Mouse (Mus musculus) ZHBTc4 (cell line): Measurements from ENCODE around the gene Mb21d2.

Source experiments
- DNase-seq: peaks from one replicate; pipeline ENCODE4 v3.0.0-alpha.2; 2011; ENCODE audit warnings: low read depth, low spot score

Gene Mb21d2

DNA sequence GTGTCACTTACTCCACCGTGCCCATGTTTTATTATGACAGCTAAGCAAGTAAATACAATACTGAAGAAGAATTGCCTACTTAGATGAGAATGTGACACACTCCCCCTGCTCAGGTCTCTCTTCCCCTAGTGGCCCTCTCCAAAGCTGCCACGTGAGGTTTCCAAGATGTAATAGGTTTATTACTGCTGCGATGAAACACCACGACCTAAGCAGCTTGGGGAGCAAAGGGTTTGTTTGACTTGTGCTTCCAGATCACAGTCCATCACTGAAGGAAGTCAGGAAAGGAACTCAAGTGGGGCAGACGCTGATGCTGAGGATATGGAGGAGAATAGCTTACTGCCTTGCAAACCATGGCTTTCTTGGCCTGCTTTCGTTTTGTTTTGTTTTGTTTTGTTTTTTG lies 65.9 kb downstream of the Mb21d2 start:
- no peak for DNase-seq

DNA sequence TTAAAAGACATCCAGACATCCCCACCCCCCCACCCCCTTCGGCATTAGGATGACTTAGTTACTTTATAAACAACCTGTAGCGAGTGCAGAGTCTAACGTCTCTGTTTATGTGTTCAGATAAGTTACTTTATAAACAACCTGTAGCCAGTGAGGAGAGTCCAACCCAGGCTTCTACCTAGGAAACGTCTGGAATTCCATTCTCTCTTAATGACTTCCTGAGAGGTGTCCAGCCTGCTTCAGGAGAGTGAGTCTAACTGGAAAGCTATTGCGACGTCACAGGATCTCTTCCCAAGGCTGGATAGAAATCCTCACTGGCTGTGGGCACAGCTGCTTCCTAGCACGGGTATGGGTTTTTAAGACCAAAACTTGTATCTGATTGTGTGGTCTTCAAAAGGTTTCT lies 67.4 kb downstream of the Mb21d2 start:
- no peak for DNase-seq

DNA sequence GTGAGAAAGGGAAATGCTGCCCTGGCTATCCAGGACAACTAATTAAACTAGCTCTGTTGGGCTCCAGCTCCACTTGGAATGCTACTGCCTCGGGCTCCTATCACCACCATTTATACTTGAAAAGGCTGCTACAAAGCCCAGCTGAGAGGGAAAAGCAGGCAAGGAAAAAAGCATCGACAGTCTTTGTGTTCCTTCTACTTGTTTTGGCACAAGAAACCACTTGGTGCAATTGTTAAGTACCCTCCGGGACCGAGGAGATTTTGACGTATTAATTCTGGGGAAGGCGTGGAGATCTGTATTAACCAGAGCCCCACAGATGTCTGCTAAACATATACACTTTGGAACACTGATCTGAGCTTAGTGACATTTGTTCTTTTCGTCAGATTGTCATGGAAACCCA lies 69.8 kb downstream of the Mb21d2 start:
- DNase-seq = peak; percentile 64

DNA sequence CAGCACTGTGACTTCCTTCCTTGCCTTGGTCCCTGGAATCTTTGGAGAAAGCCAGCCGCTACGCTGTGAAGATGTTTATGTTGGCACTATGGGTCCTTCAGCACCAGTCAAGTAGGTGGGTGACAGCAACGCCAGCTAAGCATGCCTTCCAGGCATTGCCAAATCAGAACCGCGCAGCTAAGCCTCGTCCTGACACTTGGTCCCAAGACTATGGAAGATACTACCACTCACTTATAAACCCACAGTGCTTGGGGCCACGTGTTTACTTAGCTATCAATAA lies 70.5 kb downstream of the Mb21d2 start:
- no peak for DNase-seq

DNA sequence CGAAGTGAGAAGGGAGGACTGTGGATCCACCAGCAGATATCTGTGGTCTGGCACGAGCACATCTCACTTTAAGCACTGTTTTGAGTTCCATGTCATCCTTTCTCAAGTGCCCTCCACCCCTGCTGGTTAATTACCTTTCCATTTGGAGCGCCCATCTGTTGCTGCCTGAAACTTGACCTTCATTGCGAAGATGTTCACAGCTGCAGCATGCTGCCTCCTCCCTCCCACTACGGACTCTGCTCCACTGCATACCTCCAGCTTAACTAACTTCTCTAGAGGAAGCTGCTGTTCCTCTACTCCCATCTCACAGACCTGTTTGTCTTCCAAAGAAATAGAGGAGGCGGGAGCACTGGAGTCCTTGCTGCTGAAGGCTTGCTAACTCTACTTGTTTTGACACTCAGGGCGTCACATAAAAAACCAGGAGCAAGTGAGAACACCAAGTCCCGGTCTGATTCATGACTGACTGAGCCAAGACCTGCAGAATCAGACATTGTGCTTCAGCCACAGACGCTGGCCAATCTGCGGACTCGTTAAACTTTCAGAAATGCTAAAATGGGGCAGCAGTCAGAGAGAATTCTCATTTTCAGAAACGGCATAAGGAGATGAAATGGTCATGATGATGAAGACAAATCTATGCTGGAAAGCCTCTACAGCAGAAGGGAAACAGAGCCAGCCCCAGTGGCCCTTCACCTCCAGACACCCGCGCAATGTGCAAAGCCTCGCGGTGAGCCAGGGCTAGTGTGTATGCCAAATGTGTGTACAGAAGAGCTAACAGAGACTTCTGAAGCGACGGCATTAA lies 71.1 kb downstream of the Mb21d2 start:
- no peak for DNase-seq

- no peak for DNase-seq
Measured at GRCm38 (mm10) chr16:28851409-28851821, 78.1 kb downstream of the Mb21d2 start.

DNA sequence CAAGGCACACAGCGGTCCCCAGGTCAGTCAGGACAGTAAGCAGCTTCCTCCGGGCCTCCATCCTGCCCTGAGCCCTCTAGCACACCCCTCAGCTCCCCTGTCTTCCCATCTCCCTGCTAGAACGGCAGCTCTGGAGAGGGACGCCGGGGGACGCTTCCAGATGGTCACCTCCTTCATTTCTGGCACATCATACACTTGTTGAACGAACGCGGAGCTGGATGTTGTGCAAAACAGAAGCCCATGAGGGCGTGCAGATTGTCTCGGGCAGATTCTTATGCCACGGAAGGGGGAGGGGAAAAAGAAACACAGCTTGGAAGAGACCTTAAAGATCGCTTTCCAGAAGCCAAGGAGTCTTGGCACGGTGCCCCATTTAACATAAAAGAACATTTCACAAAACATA lies 78.6 kb downstream of the Mb21d2 start:
- no peak for DNase-seq

- DNase-seq = no peak
Measured at GRCm38 (mm10) chr16:28846123-28846522, 83.3 kb downstream of the Mb21d2 start.

DNA sequence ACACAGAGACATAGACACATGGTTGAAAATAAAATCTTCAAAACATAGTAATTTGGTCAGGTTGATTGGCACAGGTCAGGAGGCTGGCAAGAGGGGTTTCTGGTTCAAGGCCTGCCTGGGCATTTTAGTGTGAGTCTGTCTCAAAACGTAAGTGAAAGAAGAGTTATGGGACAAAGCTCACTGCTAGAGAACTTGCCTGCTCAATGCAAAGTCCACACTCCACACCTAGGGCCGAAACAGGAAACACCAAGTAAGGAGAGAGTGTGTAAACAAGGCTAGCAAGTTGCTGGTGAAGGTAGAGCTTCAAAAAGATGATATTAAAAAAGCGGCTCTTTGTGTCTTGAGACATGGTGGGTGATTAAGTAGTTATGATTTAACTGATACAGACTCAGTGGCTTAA lies 84.1 kb downstream of the Mb21d2 start:
- no peak for DNase-seq

DNA sequence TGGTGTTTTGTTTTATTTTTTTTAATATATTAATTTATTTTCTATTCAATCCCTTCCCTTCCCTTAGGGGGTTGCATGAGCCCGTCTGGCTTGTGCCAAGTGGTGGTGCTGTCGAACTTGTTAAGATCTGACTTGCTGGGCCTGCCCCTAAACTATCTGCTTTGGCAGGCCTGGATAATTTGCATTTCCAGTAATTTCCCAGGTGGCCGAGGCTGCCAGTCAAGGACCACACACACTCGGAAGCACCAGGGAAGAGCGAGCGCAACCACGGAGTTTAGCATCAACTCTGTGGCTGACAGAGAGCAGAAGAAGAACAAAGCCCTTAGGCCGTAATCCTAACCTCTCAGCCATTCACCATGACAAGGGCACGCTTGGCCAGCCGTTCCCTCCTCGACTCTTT lies 88.4 kb downstream of the Mb21d2 start:
- DNase-seq = peak; percentile 81

DNA sequence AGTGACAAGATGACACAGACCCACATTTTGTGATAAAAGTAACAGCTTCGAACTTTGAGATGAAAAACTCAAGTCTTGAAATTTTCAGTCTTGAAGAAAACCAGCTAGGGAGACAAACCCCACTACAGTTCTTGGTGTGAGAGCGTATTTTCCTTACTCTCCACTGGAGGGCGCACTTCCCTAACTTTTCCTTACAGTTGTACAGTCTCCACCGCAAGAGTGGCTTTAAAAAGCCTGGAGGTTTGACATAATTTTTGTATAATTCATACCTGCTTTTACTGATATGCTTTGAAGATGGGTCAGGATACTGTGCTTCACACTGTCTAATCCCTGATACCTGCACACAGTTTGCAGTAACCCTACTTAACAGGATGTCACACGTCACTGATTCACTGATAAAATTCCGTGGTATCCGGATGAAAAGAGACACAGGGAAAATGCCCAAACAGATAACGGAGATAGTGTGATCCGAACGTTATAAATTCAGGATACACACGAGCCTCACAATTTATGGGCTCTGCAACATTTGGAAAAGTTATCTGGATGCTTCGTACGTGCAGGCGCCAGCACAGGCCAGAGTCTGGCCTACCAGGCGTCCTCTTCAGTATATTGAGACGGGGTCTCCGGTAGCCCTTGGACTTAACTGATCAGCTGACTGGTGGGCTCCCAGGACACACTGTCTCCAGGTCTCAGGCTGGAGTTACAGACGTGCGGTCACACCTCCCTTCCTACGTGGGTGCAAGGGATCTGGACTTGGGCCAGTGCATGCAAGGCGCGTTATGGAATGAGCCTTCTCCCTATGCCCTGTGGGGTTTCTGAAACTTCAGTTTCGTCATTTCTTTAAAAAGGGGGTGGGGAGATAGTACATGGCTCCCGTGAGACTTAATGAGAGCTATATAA lies 89.1 kb downstream of the Mb21d2 start:
- peak; percentile 79 for DNase-seq

DNA sequence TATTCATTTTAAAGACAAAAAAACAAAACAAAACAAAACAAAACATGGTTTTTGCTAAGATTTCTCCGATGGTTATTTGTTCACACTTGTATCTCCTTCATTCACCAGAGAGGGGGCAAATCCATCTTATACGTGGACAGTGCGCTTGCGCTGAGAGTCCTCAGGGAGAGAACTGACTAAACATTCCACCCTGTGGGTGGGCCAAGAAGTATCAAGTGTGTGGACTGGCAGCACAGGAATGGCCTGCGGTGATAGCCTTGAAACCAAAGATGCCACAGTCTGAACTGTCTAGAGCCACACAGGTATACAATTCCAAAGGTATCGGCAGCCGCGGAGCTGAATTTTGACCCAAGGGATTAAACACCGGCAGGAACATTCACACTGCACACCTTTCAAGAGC lies 89.9 kb downstream of the Mb21d2 start:
- no peak for DNase-seq

DNA sequence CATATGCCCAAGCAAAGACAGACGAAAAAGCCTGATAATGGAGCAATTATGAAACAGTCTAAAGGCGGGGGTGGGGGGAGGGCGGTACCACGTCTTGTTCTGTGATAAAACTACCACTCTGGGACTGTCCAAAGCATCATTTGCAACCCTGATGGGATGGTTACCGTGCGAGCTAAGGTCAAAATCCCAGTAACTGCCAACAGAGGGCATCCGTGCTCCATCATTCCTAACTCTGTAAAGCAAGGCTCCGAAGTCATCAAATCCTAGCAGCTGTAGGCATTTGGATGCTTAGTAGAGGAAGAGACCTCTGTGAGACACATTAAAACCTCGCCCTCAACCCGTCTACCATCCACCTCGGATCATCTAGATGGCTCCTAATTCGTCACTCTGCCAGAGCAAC lies 91.5 kb downstream of the Mb21d2 start:
- DNase-seq = peak; percentile 70

DNA sequence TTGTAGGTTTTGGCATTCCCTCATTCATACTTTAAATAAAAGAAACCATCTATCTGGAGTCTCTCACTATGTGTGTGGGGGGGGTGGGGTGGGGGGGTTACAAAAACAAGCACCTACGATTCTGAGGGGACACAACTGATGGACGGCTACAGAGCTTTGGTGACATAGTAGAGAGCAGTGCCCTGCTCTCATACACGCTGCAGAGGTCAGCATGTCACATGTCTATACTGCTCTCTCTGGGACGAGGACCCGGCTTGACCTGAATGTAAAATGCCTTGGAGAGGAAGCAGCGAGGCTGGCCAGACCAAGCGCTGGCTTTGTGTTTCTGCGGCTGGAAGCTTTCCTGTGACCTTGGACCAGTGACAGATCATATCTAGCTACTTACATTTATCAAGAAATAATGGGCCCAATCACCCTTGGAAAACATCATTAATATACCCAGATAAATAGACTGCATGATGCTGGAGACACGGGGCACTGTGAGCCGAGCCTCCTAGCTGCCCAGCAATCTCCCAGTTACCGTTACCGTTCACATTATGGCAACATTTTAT lies 97.3 kb downstream of the Mb21d2 start:
- DNase-seq = no peak

DNA sequence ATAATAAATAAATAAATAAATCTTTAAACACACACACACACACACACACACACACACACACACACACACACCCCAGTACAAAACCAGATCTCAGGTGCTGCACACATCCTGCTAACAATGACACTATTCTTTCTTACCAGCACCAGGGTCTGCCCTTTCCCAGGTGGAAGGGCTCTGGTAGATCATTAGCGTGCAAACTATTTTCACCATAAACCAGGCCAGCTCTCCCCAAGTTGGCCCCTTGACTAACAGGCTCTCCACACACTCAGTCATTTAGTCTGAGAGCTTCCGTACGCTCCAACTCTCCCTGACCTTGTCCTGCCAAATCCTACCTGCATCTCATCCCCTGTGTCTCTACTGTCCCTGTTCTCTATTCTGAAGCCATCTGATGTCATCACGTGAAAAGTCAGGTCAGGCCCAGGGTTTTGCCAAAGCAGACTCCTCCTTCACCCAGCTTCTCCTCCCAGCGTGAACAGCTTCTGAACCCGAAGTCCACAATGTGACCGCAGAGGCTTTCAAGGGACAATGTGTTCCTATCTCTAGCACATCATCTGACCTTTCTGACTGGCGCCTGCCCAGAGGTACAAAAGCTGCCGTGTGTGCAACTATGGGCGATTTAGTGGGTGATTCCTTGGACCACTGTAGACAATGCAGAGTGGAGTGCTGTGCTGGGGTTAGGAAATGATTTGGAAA lies 100.1 kb downstream of the Mb21d2 start:
- DNase-seq = no peak

GRCm38 (mm10) chr16:28824781-28825180 lies 104.7 kb downstream of the Mb21d2 start:
- no peak for DNase-seq

DNA sequence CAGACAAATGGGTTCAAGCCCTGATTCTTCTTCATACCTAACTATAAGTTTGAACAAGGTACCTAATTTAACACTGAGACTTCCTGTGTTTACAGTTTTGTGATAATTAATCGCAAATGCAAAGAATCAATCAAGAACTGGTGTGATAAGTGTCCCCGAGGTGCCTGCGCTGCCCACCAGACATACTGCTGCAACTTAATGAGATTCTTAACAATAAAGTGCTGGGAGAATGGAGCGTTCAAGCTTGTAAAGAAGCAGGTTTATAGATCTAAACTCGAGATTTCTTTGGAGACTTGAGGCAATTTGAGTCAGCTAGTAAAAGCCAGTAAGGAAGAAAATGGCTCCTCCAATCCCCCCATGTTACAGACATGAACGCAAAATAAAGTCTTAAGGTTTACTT lies 107.7 kb downstream of the Mb21d2 start:
- no peak for DNase-seq

DNA sequence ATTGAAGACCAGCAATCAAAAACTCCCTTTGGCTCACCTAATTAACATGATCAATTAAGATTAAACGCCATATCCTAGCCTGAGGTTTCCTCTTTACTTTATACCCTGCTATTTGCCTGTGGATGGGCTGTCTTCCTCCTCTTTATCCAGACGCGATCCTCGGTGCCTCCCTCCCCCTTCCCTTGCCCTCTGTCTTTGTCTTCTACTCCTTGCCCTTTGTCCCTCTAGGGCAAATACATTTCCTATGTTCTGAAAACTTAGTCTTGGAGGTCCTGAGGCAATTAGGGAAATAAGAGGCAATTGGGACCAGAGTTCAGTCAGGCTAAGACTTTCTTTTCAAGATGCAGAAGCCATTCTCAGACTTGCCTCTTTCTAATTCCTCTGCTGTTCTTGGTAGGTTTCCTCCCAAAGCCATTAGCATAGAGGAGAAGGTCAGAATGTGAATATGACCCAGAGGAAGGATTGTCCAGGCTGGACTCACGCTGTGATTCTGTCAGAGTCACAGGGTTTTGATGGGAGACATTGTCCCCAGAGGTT lies 110.7 kb downstream of the Mb21d2 start:
- peak; percentile 79 for DNase-seq

DNA sequence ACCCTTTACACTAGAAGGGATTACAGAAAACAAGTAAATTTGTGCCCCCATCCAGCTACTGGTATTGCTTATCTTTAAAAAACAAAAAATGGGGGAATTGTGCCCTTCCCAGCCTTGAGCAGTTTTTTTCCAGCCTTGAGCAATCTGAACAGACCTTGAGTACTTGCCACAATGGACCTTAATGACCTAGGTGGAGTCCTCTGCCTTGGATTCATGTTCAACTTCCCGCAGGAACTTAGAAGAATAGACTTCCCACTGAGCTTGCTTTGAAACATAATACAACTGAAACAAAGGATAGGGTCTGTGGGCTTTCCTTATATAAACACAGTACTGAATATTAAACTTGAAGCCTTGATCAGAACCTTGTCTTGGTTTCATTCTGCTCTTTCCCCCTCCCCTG lies 116.2 kb downstream of the Mb21d2 start:
- peak; percentile 68 for DNase-seq

DNA sequence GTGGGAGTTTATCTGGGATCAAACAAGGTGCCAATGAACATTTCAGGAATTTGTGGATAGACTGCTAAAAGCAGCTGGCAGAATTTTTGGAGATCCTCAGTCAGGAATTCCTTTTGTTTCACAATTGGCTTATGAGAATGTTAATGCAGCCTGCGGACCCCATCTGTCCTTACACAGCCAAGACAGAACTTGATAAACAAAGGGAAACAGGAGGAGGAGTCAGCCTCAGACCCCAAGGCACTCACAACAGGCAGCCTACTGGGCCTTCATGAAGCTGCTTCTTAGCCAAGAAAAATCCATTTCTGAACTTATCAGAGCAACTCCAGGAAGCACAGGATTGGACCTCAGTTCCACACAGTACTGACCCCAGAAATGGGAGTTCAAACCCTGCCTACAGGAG lies 120.4 kb downstream of the Mb21d2 start:
- peak; percentile 35 for DNase-seq

GRCm38 (mm10) chr16:28793115-28793514 lies 136.4 kb downstream of the Mb21d2 start:
- DNase-seq = peak; percentile 74
